Mouse (Mus musculus) right cerebral cortex, postnatal 36 days (tissue): ENCODE results near the gene Cfap44.

Experiments used
- DNase-seq, 2 experiments: peaks; one replicate each; pipeline ENCODE4 v3.0.0; 2022; ENCODE audit warnings: low spot score in 2 of 2, mixed read lengths in 1 of 2

The Cfap44 gene

DNA sequence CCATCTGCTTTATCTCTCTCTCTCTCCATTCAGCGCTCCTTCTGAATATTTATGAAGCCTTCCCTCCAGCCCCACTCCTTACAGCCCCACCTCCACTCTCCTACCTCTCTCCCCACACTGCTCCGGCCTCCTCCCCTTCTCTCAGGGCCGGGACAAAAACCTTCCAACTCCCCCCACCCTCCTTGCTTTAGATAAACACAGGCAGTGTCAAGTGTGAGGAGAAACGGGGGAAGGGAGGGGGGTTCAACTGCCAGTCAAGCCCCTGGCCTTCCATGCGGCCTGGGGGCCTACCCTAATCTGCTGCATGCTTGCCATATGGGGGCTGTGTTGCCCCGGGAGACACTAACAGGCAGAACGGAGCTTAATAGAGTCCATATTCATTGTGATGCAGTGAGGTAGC is 136.2 kb downstream of the Cfap44 start:
- DNase-seq, result no peak

DNA sequence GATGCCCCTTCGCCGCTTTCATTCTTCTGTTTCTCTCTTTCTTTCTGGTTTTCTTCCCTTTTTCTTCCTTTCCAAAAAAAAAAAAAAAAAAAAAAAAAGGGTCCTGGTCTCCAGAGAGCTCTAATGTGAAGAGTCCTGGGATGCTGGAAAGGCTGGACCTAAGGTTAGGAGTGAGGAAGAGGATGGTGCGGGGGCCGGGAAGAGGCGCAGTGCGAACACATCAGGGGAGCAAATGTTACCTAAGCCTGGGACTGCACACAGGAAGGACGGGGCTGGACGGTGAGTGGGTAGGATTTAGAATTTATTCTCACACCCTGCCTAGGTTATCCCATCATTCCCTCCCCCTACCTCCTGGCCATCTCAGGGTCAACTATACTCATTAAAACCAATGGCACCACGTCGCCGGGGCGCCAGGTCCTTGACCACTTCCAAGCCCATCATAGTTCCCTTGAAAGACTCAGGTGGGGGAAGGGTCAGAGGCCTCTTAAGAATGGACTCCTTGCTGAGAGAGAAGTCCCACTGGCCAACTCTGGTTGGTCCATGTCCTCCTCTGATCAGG is 136.7 kb downstream of the Cfap44 start:
- no peak for DNase-seq
